Mouse (Mus musculus) spleen, adult 18-20 months (tissue): ENCODE results near the gene Prpf40a.
A peak's percentile ranks its signal among the peaks of the same experiment; 100 is the strongest.

Experiments used
- DNase-seq, 2 experiments: peaks; one replicate each; pipeline ENCODE4 v3.0.0; 2022; ENCODE audit warnings: mixed read lengths in 2 of 2

Gene Prpf40a

GRCm38 (mm10) chr2:53102901-53103300 is 88.2 kb downstream of the Prpf40a start:
- no peak for DNase-seq

- DNase-seq: no peak
Observed at GRCm38 (mm10) chr2:53101885-53102740, 89.0 kb downstream of the Prpf40a start.

- no peak for DNase-seq
Observed at GRCm38 (mm10) chr2:53100093-53100492, 91.0 kb downstream of the Prpf40a start.

- no peak for DNase-seq
Observed at GRCm38 (mm10) chr2:53095489-53095888, 95.6 kb downstream of the Prpf40a start.

GRCm38 (mm10) chr2:53095031-53095430 is 96.1 kb downstream of the Prpf40a start:
- DNase-seq: no peak

GRCm38 (mm10) chr2:53088744-53089143 is 102.3 kb downstream of the Prpf40a start:
- DNase-seq: no peak

- DNase-seq: peak in 1 of 2 experiments; percentile 27
Observed at GRCm38 (mm10) chr2:53085617-53086202, 105.4 kb downstream of the Prpf40a start.
